Mouse (Mus musculus) layer of hippocampus, adult 8-10 months (tissue): Measurements from ENCODE around the gene Tead2. TPM values are rescaled to one million over a fixed set of nuclear protein-coding genes. Genes with fewer than 3 reads are reported as not detected.
"Not testable (repeated sequence)": the region's sequence is repeated elsewhere in the genome, so short reads cannot be mapped to it uniquely, and the experiment has no call there.

Experiments used
- DNase-seq, 2 experiments: peaks; one replicate each; pipeline ENCODE4 v3.0.0; 2022; ENCODE audit warnings: low spot score in 2 of 2
- total RNA-seq, 4 experiments: library from RNA; stranded (reverse); gene quantifications; 2 replicates each; pipeline ENCODE4 v1.2.4; 2022

The Tead2 gene
- total RNA-seq, 4 experiments from 2014 or later: 2.2 to 5.4 (median 3.7) TPM

DNA sequence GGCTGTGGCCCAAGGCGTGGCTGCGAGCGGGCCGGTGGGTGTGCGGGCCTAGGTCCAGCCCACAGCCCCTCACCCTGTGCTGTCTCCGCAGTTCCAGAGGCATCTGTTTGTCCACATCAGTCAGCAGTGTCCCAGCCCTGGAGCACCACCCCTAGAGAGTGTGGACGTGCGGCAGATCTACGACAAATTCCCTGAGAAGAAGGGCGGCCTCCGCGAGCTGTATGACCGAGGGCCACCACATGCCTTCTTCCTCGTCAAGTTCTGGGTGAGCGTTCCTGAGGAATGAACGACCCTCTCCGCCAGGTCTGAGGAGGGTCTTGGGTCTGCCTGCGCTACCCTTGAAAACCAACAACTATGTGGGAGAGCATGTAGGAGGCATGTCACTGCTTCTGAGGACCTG is 13.0 kb downstream of the Tead2 start:
- no peak for DNase-seq

DNA sequence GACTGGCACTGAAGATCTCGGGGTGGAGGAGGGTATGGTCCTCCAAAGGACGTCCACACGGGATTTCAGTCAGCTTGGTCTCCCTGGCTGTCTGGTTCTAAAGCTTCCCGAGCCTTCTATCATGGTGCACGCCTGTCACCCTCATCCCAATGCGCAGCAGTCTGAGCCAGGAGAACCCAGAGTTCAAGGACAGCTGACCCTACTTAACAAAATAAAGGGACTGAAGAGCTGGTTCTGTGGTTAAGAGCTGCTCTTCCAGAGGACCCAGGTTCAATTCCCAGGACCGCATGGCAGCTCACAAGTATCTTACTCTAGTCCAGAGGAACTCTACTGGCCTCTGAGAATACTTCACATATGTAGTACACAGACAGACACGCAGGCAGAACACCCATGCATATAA is 13.5 kb downstream of the Tead2 start:
- DNase-seq: no peak

DNA sequence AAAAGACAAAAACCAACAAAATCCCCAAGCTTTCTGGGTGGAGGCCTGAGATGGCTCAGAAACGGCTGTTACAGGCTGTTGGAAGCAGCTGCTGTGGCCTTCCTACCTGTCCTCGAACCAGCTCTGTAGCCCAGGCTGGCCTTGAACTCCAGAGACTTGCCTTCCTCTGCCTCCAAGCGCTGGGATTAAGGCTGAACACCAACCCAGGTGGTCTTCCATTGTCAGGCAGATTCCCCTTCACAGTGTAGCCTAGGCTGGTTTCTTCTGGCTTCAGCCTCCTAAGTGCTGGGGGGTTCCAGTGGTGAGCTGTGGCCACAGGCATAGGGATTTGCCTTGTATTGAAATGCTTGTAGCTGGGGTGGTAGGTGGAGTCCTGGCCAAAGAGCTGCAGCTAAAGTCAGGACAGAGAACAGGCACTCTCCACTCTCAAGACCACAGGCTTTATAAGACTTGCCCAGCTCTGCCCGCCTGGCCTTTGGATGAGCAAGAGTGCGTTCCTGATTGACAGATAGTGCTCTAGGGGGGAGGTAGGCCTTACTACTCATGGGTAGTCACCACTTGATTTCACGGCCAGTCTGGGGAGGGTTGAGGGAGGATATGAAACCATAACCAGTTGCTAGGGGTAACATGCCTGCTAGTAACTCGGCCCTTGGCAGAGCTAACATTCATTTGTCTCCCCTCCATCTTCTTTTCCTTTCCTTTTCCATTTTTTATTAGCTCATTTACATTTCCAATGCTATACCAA is 14.1 kb downstream of the Tead2 start:
- DNase-seq: no peak

DNA sequence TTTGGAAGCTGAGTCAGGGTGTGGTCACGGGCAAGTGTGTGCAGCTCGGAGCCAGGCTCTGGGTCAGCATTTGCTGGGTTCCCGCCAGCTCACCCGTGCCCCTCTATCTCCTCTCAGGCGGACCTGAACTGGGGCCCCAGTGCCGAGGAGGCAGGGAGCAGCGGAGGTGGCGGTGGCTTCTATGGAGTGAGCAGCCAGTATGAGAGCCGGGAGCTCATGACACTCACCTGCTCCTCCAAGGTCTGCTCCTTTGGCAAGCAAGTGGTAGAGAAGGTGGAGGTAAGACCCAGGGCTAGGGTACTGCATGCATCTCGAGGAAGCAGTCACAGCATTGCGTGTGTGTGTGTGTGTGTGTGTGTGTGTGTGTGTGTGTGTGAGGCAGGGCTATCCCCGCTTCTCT is 15.6 kb downstream of the Tead2 start:
- DNase-seq: no peak

DNA sequence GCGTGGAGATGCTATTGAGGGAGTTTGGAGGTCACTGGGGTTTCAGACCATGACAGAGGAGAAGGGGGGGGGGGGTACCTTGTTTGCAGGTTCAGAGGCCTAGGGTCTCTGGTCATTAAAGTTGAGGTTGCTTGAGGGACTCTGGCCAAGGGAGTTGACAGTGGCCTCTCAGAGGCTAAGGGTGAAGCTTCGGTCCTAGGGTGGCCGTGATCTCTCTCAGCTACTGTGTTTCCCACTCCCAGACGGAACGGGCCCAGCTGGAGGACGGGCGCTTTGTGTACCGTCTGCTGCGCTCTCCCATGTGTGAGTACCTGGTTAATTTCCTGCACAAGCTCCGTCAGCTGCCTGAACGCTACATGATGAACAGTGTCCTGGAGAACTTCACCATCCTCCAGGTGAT is 16.4 kb downstream of the Tead2 start:
- no peak for DNase-seq

DNA sequence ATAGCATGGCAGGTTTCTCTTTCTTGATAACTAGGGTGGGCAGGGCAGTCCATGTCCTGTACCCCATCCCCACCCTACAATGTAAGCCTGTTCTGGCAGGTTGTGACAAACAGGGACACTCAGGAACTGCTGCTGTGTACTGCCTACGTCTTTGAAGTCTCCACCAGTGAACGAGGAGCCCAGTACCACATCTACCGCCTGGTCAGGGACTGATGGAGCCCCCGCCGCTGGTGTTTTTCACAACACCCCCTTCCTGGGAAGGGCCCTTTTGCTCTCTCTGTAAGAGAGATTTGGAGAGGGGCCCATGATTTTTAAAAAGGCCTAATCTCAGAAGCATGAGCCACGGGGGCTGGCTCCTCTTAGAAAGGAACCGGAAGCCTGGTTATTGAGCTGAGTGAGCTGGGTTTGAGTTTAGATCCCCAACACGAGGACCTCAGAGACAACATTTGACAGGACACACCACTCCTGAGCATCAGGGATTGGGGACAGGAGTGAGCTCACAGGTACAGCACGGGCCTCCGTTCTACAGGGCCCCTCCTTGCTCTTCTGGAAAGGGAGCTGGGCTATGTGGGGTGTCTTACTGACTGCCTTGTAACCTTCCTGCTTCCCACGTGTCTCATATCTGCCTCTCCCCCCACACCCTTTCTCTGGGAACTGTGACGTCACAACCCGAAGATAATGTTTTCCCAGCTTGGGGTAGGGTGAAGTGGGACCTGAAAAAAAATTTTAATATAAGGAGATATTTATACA is 17.3 kb downstream of the Tead2 start:
- DNase-seq: peak in 1 of 2 experiments; percentile 28

DNA sequence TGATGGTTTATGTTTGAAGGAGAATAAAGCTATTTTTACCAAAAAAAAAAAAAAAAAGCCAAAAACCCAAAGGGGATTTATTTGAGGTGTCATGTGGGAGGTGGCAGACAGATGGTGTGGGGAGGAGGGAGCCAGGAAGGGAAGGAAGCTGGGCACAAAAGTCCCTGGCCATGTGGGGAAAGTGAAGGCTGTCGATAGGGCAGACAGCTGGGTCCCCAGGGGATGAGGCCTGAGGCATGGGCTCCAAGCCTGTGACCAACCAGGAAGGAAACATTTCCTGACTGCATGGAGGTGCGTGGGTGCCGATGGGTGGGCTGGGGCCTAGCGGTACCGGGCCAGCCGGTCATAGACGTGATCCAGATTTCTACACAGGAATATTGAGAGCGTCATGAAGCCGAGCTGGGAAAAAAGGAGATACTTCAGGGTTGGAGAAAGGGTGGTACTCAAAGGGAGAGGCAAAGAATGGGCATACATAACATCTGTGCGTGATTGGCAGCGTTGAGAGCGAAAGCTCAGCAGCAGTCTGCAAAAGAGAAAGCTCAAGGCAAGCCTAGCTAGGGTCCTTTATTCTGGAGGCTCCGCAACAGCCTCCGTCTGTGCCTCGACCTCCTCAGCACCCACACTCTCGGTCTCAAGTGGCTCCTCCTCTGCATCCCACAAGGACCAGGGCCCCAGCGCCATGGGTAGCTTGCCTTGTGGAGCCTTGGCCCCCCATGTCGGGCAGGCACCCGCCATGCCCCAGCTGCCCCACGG is 18.2 kb downstream of the Tead2 start:
- DNase-seq: peak; percentile 75 to 79

DNA sequence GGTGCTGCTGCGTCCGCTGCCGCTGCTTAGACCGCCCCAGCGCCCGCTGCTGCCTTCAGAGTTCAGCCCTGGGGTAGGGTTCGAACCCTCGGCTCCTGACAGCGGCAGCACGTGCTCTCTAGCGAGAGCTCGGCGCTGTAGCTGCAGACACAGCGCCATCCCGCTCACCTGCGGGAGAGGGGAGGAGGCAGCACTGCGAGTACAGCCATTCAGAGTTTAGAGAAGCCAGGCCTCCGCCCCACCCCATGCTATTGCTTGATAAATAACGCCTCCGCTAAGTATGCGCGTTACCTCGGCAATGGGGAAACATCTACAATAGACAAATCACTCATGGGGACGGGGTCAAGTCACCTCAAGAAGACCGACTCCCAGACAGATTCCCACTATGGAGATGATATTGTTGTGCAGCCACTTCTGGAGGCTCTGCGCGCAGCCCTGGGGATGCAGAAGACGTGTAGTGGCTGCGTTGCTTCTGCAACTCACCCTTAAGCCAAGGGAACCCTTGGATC is 18.8 kb downstream of the Tead2 start:
- peak in 1 of 2 experiments; percentile 34 for DNase-seq

DNA sequence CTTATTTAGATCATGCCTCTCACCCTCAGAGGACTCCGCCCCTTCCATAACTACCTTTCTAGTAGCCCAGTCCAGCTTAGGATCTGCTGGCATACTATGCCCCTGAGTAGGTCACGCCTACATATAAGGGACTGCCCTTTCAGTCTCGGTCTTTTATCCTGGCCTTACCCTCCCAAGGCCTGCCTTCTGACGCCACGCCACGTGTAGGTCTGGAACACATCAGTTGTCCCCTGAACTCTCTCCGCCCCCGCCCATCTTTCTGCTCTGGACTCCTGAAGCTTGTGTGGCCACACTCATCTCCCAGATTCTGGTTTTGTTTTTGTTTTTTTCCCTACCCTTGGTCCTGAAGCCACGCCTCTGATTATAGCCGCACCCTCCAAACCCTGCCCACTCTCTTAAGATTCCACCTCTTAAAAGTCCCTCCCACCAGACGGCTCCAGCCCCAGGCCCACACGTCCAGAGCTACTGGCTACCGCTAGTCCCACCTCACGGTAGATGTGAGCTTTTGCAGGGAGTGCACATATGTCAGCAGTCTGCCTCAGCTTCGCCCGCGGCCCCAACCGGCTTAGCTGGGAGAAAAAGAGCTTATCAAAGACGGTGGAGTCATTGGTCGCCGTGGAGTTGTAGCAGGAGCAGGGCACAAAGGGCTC is 19.5 kb downstream of the Tead2 start:
- no peak for DNase-seq

DNA sequence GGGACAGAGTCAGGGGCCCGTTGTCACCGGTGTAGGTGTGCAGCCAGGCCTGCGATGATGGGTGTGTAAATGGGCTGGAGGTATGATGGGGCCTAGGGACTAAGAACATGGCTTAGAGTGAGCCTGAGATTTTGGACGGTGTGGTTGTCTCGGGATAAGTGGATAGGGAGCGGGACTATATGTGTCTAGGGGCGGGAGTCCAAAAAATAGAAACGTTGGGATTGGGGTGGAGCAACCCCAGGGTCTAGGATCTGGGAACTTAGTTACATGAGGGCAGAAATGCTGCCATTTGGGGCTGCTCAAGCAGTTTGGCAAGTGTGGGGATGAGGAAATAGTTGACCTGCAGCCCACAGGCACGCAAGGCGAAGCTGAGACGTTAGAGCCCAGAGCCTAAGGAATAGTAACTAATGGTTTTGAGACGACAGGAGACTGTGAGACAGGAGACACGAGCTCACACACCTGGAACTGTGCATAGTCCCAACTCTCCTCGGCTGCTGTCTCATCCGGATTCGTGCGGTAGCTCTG is 20.2 kb downstream of the Tead2 start:
- DNase-seq: no peak

DNA sequence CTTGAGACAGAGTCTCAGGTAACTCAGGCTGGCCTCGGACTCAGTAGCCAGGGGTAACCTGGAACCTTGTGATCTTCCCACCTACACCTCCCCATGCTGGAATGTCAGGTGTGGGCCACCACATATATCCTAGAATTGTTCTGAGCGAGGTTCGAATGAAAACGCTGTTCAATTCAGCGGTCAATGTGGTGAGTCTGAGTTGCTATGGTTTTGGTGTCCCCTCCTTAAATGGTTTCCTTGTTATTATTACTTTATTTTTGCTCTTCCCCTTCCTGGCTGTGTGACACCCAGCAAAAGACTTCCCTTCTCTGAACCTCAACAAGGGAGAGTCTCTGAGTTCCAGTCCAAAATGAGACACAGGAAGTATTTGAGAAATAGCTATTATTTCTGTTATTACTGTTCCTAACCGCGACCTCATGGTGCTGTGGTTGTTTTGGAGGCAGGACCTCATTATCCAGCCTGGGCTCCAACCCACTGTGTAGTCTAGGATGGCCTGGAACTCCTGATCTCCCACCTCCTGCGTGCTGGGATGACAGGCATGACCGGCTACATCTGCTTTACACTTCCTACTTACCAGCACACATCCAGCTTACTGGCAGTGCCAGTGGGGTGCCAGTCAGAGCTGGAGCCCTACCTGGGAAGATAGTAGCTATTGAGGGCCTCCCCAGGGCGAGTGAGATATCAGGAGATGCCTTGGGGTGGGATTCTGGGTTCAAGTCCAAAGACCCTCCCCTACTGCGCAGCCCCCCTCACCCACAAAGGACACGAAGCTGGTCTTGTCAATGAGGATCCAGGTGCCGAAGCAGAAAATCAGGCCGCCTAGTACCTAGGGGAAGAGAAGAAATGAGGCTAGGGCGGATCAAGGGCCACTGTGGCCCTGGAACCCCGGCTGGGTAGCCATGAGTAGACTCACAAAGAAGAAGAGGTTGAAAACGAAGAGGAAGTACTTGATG is 22.5 kb downstream of the Tead2 start:
- no peak for DNase-seq

DNA sequence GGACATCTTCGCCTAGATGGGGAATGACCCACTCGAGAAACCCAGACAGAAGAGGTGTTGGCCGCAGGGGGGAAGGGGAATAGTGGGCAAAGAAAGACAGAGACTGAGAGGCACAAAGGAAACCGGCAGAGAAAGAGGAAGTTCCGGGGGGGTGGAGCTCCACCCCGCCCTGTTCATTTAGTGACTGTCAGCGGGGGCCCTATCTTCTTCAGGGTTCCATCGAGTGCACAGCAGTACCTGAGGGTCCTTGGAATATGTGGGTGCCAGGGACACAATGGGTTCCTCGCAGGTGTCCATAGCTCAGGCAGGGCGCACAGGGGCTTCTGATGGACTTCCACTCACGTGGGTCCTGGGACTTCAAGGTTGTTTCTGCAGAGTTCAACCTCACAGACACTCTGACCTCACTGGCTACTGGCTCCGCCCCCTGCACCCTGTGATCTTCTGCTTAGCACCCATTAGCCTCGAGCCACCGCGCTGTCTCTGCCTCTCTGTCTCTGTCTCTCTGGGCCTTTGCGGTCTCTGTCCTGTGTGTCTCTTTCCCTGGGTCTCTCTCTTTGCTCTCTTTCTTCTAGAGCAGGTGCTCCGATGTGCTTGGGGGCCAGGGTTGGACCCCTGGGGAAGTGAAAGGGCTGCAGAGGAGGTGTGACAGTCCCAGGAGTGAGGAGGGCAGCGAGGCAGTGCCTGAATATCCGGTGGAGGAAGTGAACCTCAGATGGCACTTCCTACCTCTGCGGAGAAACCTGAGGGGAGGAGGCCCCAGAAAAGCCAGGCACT is 23.4 kb downstream of the Tead2 start, which contains the start of gene Cd37:
Cd37 (minus strand) TSS at position 393 of the 774 bp plus-strand sequence.
- DNase-seq: no peak

DNA sequence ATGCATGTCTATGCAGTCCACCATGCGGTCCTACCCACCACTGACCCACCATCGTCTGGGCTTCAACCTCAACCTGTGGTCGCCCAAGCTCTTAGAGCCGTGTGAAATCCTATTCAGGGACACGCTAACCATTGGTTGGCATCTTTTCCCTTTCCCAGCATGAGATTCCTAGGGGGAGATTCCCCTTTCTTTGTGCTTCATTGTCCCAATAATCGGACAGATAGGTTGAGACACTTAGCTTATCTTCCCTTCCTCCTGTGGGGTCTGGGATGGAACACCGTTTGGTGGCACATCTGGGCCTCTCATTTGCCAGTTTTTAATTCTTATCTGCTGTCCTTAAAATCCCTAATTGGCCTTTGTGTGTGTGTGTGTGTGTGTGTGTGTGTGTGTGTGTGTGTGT is 24.6 kb downstream of the Tead2 start:
- no peak for DNase-seq

DNA sequence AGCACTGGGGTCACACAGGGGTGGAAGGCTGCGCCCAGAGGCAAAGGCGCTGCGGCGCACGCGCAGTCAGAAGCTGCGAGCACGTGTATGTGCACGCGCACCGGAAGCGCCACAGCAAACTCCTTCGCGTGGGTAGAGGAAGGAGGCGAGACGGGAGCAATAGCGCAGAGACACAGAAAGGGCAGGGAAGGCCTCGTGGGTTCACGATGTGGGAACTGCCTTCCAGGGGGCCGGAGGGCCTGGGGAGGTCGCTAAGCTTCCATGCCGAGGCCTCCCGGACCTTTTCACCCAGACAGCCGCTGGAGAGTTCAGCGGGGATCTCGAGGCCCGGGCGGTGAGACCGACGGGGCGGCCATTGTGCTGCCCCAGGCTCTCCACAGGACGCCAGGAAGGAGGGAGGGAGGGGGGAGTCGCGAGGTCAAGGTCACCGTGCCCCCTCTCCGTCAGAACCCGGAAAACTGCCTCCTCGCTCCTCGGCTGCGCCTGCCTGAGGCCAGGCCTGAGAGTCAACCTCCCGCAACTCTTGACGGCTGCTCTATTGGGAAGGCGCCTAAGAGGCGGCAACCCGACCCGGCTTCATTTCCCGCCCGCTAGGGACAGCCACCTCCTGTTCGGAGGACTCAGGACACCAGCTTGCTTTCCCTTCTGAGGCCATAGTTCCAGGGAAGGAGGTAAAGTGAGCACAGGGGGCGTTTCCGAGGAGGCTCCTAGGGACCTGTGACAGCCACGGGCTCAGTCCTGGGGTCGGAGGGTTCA is 25.3 kb downstream of the Tead2 start, which contains the start of gene Slc6a16:
Slc6a16 (plus strand) TSS at position 453 of the 756 bp plus-strand sequence.
- DNase-seq: peak in 1 of 2 experiments; percentile 57

DNA sequence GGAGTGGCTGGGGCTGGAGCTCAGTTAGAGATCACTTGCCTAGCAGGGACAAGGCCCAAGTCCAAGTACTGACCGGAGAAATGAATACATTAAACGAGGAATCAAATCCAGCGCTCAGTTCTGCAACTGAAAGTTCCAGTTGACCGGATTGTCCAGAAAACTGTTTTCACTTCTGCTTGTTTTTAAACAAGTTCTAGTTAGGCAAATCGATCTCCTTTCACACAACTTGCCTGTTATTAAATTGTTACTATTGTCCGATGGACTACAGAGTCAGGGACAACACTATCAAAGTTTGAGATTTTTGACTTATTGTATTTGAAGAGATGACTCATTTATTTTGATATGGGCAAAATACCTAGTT is 25.8 kb downstream of the Tead2 start:
- no peak for DNase-seq

DNA sequence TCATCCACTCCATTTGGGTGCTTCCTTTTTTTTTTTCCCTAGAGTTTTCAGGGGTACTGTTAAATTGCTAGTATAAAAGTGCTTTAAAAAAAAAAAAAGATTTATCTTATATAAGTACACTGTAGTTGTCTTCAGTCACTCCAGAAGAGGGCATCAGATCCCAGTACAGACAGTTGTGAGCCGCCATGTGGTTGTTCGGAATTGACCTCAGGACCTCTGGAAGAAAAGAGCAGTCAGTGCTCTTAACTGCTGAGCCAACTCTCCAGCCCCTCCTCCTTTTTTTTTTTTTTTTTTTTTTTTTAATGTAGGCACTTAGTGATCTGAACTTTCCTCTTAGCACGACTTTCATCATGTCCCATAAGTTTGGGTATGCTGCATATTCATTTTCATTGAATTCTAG is 32.1 kb downstream of the Tead2 start:
- DNase-seq: no peak

DNA sequence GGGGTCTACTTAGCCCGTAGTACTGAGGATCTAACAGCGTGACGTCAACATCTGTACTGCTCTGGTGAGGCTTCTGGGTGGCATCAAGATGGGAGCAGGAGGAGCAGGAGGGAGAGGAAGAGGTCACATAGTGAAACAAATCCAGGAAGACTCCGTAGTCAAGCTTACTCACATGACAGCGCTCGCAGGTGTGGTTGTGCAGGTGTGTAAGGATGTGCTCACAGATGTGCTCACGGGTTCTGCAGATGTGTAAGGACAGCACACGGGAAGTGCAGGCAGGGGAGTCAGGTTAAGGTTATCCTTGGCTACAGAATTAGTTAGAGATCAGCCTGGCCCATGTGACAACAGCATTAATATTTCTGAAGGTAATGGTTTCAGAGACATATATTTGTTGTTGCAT is 38.3 kb downstream of the Tead2 start:
- no peak for DNase-seq

DNA sequence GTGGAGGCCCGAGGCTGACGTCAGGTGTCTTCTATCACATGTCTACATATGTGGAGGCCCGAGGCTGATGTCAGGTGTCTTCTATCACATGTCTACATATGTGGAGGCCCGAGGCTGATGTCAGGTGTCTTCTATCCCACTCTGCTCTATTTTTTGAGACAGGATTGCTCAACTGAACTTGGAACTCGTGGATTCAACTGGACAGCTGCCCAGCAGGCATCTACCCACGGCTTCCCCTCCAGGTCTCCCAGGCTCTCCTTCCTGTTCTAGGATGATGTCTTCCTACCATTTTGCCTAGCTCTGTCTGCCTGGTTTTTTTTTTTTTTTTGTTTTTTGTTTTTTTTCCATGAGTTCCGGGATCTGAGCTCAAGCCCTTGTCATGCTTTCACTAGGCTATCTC is 40.3 kb downstream of the Tead2 start:
- not testable (repeated sequence) for DNase-seq
